Mouse (Mus musculus): ENCODE data around the gene Cux2.

DNA sequence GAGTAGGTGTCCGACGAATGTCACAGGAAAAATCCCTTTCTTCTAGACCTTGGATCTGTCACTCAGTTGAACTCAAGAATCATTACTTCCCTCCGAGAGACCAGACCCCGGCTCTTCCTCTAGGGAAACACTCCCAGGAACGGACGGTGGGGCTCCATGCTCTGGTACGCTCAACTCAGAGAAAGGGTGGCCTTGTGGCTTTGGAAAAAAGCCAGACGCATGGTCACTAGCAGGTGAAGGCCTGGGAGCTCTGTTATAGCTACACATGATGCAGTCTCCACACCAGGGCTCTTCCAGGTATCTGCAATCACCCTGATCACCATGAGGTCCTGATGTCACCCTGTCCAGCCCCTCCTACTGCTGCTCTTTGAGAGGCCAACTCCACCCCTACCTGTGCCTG, 35.2 kb downstream of the Cux2 start:
- TF ChIP-seq CTCF (IDR thresholded peaks at IDR 0.05) (no peak), EP300 (IDR thresholded peaks at IDR 0.05) (no peak)
